Mouse (Mus musculus) heart, embryonic 11.5 days (tissue): ENCODE data around the gene Vcp. TPM values are rescaled to one million over a fixed set of nuclear protein-coding genes. Genes with fewer than 3 reads are reported as not detected.

Experiments used
- ATAC-seq: fragments of 200-750 bp; cut with Nextera tagmentation; replicated peaks from 2 replicates; pipeline ENCODE4 v1.8.0; 2017; ENCODE audit warnings: moderate library complexity; ENCODE audit not compliant: insufficient number of reproducible peaks, low FRiP score, low TSS enrichment
- H3K27ac ChIP-seq: fragments of 300-500 bp; sonication (generic); 2 replicates; pipeline ENCODE4 v1.5.1; 2014; ENCODE audit warnings: mild to moderate bottlenecking, low read depth, low read length
- H3K27me3 ChIP-seq: fragments of 300-500 bp; sonication (generic); 2 replicates; pipeline ENCODE4 v1.6.1; 2014; ENCODE audit warnings: mild to moderate bottlenecking, low read length, mixed read lengths; ENCODE audit not compliant: control insufficient read depth, insufficient read depth
- H3K36me3 ChIP-seq: fragments of 300-500 bp; sonication (generic); 2 replicates; pipeline ENCODE4 v1.6.1; 2014; ENCODE audit warnings: mild to moderate bottlenecking, low read length, moderate library complexity, mixed read lengths; ENCODE audit not compliant: control insufficient read depth, insufficient read depth
- H3K4me1 ChIP-seq: fragments of 300-500 bp; sonication (generic); 2 replicates; pipeline ENCODE4 v1.6.1; 2014; ENCODE audit warnings: low read length; ENCODE audit not compliant: control insufficient read depth, insufficient read depth
- H3K4me2 ChIP-seq: fragments of 300-500 bp; sonication (generic); 2 replicates; pipeline ENCODE4 v1.6.1; 2014; ENCODE audit warnings: mild to moderate bottlenecking, moderate library complexity
- H3K4me3 ChIP-seq: fragments of 300-500 bp; sonication (generic); 2 replicates; pipeline ENCODE4 v1.5.1; 2014; ENCODE audit warnings: low read depth, low read length
- H3K9ac ChIP-seq: fragments of 300-500 bp; sonication (generic); 2 replicates; pipeline ENCODE4 v1.6.1; 2014; ENCODE audit warnings: mild to moderate bottlenecking, low read depth, low read length, moderate library complexity
- H3K9me3 ChIP-seq: fragments of 300-500 bp; sonication (generic); replicated peaks from 2 replicates; pipeline ENCODE4 v1.6.1; 2016; ENCODE audit warnings: low read length; ENCODE audit not compliant: control insufficient read depth
- WGBS: fragments of 180-500 bp; shearing (Covaris S2); extraction: QIAGEN DNeasy Blood & Tissue Kit; methylation state at CpG from one replicate; pipeline ENCODE4 v1.1.7; 2014; ENCODE audit not compliant: insufficient replicate concordance; 5-methylcytosine and 5-hydroxymethylcytosine counted together
- polyA plus RNA-seq: library from polyadenylated mRNA; unstranded; fragments of >200 nt; fragmentation: Nextera tagmentation; extraction: Ambion mirVana; gene quantifications from 2 replicates; pipeline ENCODE4 v1.2.1, GENCODE M21; 2014

The Vcp gene
- polyA plus RNA-seq, 1 experiment from 2014 or later: 472 TPM

DNA sequence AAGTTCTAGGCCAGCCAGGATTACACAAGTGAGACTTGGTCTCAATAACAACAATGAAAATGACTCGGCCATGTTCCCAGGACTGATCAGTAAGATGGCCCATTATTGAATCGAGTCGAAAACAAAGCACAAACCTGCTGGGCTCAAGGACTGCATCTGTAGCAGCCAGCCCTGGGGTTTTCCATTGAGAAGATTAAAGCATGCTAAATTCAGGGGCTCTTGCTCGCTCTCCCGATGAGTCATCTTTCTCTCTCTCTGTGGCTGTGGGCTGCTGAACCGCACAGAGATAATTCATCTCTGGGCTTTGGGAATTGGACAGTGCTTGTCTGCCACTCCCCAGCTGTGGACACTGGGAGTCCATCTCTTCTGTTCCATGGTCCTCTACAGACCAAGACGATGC is 58.9 kb downstream of the Vcp start:
- H3K4me2 ChIP-seq: no peak overlapping the region
- no peak overlapping the region for H3K4me3 ChIP-seq
- no peak overlapping the region for H3K27ac ChIP-seq
- H3K9me3 ChIP-seq: no peaks in the 10 kb centered on the region
- H3K27me3 ChIP-seq: peaks cover 51% of the 10 kb centered on the region
- no peaks in the 10 kb centered on the region for H3K4me1 ChIP-seq
- WGBS: 73% methylated on average over 7 of the region's 7 CpGs
- no peak overlapping the region for H3K9ac ChIP-seq
- H3K36me3 ChIP-seq: no peaks in the 10 kb centered on the region
- no peak for ATAC-seq

DNA sequence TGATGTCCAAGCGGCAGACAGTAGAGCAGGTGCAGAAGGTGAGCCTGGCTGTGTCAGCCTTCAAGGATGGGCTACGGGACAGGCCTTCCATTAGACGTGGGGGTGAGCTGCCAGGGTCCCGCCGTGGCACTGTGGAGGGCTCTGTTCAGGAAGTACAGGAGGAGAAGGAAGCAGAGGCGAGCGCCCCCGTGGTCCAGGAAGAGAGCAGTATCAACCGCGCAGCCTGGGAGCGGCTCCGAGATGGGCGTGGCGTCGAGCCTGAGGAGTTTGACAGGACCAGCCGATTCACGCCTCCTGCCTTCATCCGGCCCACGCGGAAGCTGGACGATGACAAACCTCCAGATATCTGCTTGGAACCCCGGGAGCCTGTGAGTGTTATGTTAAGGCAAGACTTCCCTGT is 66.7 kb downstream of the Vcp start:
- no peaks in the 10 kb centered on the region for H3K36me3 ChIP-seq
- peaks cover 26% of the 10 kb centered on the region for H3K27me3 ChIP-seq
- no peak overlapping the region for H3K27ac ChIP-seq
- H3K9me3 ChIP-seq: no peaks in the 10 kb centered on the region
- 0 out of 2 replicates have a peak overlapping the region, but pooled peaks have one; percentile 26 for H3K4me3 ChIP-seq
- H3K4me2 ChIP-seq: peak overlapping the region; percentile 61
- 0 out of 2 replicates have a peak overlapping the region, but pooled peaks have one; percentile 39 for H3K9ac ChIP-seq
- WGBS: 9% methylated on average over 22 of the region's 22 CpGs
- peaks cover 10% of the 10 kb centered on the region; the same call in 1 of the 2 replicates for H3K4me1 ChIP-seq
- ATAC-seq: peak; percentile 49; the same call in 1 of the 2 replicates

DNA sequence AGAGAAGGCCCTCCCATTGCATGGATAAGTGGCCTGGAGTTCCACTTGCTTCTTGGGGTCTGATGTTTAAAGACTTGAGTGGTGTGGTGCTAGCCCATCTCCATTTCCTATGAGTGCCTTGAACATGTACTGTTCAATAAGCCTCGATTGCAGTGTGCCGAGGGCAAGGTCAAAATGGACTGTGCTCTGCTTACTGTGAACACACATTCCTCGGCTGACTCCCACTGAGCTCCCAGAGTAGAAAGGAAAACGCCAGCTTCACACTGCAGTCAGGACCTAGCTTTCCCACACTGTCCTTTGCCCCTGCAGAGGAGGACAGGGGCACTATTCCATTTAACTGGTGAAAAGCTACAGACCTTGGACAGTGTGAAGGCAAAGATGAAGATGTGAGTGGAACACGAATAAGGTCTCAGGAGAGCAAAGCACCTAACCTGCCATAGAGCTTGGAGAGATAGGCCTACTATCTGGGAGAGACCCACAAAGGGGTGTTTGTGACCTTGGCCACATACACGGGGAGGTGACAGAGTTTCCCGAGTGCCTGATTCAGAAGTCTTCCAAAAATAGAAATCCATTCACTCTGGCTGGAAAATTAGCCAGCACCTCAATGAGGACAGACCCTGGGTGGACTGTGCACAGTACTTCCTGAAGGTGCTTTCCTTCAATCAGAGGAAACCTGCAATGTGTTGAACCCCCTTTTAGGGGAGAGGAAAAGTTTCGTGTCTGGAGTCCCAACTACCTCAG is 67.9 kb downstream of the Vcp start:
- WGBS: 39% methylated on average over 8 of the region's 8 CpGs
- no peak overlapping the region for H3K9ac ChIP-seq
- peak overlapping the region; percentile 86 for H3K27ac ChIP-seq
- H3K4me2 ChIP-seq: no peak overlapping the region; the same call in 1 of the 2 replicates
- peaks cover 10% of the 10 kb centered on the region; the same call in 1 of the 2 replicates for H3K4me1 ChIP-seq
- H3K36me3 ChIP-seq: no peaks in the 10 kb centered on the region
- peaks cover 14% of the 10 kb centered on the region for H3K27me3 ChIP-seq
- no peaks in the 10 kb centered on the region for H3K9me3 ChIP-seq
- ATAC-seq: 0 out of 2 replicates have a peak, but pooled peaks have one; percentile 22
- no peak overlapping the region for H3K4me3 ChIP-seq

Other genes with a start within 250 kb of the Vcp start
- gene Ccl19, start 243.9 kb downstream of the Vcp start, polyA plus RNA-seq: not detected in 2 replicates
- gene Ccl21a, start 226.5 kb downstream of the Vcp start, polyA plus RNA-seq: 0.89 and 1.6 TPM in 2 replicates
- not detected in 2 replicates for gene Fam205a1, start 146.6 kb downstream of the Vcp start, polyA plus RNA-seq
- gene Gm12394, start 143.7 kb downstream of the Vcp start, polyA plus RNA-seq: 0.13 TPM in 1 of 2 replicates, not detected in the other
- gene Fam205c, start 126.3 kb downstream of the Vcp start, polyA plus RNA-seq: 0.46 TPM in 1 of 2 replicates, not detected in the other
- gene Phf24, start 83.8 kb downstream of the Vcp start, polyA plus RNA-seq: 1.9 and 2.4 TPM in 2 replicates
- gene Dnajb5, start 50.7 kb downstream of the Vcp start, polyA plus RNA-seq: 11.8 and 12.9 TPM in 2 replicates
- gene 1700022I11Rik, start 30.9 kb downstream of the Vcp start, polyA plus RNA-seq: 0.36 and 0.69 TPM in 2 replicates
- 11.0 and 11.5 TPM in 2 replicates for gene Fancg, start 10.0 kb upstream of the Vcp start, polyA plus RNA-seq
- gene Pigo, start 25.3 kb upstream of the Vcp start, polyA plus RNA-seq: 13.2 and 13.6 TPM in 2 replicates
- gene Stoml2, start 31.2 kb upstream of the Vcp start, polyA plus RNA-seq: 251 and 255 TPM in 2 replicates
- 10.8 and 11.4 TPM in 2 replicates for gene Fam214b, start 45.7 kb upstream of the Vcp start, polyA plus RNA-seq
- 9.3 TPM in 2 replicates for gene Unc13b, start 58.4 kb upstream of the Vcp start, polyA plus RNA-seq